Mouse (Mus musculus) thymus, postnatal 25 days (tissue): ENCODE results near the gene Izumo1r.

Experiments used
- DNase-seq: peaks from one replicate; pipeline ENCODE4 v3.0.0; 2022

Izumo1r gene

DNA sequence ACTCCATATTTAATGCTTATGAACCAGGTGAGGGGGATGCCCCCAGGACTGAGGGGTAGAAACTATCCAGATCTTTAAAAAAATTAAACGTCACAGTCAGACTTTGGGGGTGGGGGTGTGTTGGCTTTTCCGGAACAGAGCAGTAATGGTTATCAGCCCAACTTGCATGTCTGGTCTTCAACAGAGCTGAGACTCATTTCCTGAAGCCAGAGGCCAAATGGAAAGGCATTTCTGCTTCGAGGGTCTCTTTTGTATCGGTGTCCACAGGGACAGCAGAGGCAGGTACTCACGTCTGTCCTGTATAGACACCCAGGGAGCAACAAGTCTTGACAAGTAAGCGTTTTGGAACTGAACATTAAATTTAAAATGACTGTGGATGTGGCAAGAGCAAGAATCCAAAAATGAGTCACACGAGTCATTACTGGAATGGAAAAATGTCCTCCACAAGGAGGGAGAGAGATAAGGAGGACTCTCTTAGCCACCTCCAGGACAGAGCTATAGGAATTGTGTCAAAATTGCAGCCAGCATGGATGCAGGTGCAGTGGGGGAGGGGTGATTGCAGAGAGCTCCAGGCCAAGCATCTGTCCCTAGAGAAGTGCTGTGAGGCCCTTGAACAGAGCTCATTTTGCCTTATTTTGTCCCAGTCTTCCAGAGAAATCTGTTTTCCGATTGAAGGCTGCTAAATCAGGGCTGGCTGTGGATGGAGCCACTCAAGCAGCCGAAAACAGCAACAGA is 1.2 kb upstream of the Izumo1r start:
- DNase-seq, result peak; percentile 57

DNA sequence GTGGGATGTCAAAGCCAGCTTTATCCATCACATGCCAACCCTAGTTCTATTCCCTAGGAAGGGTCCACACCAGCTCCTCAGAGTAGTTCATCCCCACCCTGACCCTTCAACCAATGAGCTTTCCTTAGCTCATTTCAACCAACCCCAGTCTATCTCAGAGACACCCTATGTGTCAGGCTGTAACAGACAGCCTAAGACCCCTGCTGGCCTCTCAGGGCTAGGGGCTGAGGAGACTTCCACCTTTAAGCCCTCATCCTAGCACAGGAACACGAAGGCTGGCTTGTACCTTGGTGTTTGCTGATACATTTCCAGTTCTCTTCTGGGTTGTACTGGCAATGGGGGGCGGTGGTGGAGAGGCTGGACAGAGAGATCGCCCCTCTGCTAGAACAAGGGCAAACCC is 743 bp downstream of the Izumo1r start:
- DNase-seq, result no peak

DNA sequence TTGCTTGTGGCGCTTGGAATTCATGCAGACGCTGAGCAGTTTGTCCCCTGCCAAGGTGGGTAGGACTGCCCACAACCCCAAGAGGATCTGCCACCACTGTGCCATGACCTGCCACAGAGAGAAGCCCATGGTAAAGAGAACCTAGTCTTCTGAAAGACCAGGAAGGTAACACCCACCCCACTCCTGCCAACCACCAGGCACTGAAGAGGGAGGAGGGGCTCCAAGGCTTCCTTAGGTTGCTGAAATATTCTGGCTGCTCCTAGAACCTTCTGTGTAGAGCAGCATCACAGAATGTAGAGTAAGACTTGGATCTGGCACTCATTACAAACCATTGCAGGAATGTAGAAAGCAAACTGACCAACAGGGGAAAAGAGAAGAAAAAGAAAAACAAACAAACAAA is 1.3 kb downstream of the Izumo1r start:
- no peak for DNase-seq

DNA sequence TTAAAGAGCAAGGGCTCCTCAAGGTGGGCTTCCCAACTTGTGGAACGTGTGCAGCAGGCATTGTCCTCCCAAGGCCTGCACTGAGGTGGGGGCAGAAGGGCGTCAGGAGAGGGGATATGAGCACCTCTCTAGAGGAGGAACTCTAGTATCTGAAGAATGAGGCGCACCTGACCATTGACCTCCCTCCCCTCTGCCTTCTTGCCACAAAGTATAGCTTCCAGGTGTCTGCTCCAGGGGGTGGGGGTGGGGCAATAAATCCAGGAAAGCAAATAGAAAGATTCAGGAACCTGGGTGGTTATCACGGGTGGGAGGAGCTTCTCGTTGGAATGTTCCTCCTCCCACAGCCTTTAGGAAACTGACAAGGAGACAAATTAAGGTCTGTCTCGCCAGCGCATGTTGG is 2.0 kb downstream of the Izumo1r start:
- no peak for DNase-seq

DNA sequence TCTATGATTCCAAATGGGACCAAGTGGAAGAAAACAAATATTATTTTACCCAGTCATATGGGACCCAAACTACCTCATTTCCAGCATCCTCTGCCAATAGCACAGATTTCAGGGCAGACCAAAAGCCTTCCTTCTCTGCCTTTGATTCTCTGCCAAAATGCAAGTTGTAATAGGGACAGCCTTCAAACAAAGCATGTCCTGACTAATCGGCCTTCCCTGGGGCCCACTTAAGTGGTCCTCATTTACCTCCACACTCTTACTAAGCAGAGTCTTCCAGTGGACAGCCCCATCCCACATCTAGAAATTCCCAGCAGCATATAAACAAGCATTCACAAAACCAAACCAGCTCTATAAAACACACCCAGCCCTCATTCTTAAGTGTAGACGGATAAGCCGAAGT is 6.6 kb downstream of the Izumo1r start:
- no peak for DNase-seq

DNA sequence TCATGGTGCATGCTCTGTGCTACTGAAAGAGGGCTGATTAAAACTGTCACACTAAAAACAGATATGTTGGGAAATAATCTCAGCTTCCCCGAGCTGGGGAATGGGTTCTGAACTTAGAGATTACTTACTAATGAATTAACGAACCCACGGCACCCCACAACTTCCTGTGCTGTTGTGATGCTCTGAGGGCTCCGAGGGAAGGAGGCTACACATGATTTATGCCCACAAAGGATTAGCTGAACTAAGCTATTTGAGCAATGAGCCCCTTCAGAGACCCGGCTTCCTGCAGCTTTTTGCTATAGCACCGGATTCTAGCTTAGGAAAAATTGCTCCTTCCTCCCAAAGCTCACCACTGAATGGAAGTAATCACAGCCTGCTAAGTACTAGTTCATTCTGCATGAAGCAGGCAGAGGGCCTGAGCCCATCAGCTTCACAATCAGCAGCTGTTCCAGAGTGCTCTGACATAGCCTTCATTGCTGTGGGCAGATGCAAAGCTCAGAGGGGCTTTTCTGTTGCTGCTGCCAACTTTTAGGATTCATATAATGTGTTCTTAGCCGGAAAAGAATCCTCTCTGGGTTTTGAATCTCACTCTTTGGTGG is 8.4 kb downstream of the Izumo1r start:
- no peak for DNase-seq

DNA sequence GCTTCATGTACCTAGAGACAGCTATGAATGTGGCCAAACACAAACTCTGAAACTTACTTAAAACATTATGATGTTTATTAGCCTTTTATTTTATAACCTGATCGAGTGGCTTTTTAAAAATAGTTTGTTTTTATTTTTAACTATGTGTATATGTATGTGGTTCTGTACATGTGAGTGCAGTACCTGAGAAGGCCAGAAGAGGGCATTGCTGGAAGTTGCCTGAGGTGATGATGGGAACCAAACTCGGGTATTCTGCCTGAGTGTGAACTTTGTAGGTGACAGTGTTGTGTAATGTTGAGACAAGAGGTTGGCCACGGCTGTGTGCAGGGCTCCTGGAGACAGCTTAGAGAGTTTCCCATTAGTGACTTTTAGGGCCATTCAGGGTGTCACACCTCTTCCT is 9.1 kb downstream of the Izumo1r start:
- no peak for DNase-seq

DNA sequence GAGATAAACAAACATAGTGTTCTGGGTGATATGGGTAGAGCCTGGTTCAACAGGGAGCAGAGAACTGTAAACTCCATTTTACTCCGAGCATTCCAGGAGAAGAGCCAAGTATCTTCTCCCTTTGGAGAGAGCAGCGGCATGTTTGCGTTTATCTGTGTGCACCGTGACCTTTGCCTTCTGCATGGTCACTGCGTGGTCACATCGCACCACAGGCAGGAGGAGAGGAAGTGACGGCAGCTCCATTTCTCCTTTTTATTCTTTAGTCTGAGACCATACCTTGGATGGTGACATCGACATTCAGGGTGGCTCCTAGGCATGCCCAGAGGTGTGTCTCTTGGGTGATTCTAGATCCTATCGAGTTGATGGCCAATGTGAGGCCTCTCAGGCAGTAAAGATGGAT is 10.4 kb downstream of the Izumo1r start:
- DNase-seq, result no peak

DNA sequence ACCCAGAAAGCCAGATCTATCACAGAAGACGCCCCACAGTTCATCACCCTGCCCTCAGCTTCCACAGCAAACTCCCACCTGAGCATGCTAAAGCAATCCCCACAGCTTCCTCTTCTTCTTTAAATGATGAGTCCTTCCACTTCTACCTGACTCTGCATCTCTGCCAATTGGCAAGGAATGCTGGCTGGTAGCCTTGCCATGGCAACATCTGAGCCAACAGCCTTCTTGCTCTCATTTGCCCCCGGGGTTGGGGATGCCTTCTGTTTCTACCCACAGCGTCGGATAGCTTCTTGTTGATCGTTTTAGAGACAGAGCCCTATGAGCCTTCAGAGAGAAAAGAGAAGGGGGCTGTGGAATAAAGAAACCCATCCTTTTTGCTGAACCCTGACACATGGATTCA is 11.9 kb downstream of the Izumo1r start:
- no peak for DNase-seq

DNA sequence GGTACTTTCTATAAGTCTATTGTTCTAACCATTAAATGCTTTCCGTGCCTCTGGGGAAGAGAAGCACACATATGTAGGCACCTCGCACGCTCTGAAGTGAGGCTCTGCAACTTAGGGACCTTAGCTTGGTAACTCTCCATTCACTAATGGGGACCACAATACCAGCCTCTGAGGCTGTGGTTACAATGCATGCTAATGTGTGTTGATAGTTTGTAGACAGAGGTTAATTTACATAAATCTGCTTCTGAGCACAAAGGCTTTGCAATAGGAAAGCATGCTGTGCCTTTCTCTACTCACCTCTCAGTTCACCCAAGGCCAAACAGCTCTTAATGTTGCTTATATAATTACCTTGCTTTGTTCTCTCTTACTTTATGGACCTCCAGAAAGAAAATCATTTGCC is 13.1 kb downstream of the Izumo1r start:
- DNase-seq, result no peak

DNA sequence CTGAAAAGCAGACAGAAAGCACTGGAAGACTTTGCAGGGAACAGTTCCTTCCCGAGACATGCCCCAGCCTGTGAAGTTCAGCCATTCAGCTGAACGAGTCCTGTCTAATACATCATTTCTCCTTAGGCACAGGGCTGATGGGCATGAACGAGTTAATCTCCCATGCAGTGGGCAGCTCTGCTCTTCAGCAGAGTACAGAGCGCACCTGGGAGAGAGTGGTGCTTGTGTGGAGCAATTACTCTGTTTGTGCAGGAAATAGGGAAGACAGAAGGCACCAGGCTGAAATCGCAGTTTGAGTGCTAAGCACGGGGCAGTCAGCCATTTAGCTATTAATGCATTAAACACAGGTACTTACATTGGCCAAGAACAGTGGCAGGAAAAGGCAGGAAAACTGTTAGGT is 15.1 kb downstream of the Izumo1r start:
- no peak for DNase-seq

DNA sequence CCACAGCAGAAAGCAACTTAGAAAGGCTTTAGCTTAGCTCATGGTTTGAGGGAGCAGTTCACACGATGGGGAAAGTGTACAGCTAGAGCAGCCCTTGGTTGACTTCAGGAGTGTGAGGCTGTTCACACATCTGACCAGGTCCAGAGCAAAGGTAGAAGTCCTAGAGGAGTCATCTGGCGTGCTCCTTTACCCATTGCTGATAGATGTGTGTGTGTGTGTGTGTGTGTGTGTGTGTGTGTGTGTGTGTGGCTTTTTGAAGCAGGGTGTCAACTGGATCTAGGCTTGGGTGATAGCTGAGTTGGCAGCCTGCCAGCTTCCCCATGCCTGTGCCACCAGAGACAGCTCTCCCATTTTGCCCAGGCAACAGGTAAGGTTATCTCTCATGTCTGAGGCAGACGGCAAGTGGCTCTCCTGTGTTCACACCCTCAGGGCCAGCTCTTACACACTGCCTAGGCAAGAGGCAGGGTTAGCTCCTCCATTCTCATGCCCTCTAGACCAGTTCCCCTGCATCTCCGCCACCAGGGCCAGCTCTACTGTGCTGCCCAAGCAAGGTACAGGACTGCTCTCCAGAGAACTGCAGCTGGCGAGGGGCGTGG is 15.9 kb downstream of the Izumo1r start:
- DNase-seq, result no peak

DNA sequence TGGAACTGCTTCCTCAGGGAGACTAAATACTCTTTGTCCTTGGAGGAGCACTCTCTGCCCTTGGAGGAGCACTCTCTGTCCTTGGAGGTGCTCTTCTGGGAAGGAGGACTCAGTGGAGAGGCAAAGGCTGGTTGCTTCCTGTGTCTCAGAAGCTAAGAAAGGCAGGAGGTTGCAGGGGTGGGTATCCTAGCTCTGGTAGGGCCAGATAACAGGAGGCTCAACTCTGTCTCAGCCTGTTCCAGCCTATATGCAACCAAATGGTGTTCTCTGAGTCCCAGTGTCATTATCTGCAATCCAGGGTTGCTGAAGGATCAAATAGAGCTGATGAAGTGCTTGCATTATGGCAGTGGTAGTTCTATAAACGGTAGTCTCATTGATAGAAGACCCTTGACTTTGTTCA is 17.8 kb downstream of the Izumo1r start:
- no peak for DNase-seq

DNA sequence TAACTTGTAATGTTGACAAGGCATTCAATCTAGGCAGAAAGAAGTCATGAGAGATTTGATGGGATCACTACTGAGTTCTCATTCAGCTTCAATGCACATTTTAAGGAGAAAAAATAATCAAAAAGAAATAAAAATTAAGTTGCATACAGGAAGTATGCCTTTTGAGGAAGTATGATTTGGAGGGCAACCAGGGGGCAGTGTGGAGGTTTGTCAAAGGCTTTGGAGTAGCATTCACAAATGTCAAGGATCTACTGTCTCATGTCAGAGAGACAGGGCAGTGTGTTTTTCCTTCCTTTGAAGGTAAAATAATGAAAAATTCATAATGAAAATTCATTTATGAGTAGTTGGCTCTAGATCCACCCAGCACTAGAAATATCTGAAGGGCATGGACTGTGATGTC is 18.6 kb downstream of the Izumo1r start:
- DNase-seq, result peak; percentile 61

DNA sequence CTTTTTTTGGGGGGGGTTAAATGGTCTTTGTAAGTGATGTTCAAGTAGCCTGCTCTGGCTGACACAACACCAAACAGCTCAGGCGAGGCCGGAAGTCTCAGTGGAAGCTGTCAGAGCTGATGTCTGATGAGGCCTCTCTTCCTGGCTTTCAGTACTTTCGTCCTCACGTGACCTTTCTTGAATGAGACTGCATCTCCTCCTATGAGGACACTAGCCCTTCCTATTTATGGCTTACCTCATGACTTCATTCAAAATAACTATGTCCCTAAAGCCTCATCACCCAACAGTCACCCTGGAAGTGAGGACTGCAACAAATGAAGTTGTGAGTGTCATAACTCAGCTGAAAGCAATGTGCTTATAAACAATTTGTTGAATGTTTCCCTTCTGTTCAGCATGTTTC is 19.1 kb downstream of the Izumo1r start:
- DNase-seq, result no peak

DNA sequence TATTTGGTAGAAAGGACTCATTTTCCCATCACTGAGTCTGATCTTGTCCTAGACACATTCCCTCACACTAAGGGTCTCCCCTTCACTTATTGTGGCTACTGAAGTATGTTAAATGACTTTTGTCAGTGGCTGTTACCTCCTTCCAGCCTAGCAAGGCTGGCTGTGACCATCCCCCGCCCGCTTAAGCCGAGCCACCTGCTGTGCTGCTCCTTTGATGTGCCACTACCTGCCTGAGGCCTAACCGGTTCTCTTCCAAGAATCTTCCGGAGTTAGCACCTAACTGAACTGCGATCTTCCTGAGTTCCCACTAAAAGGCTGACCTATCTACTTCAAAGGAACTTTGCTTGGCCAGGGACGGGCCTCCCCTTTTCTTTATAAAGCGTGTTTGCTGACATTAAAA is 27.2 kb downstream of the Izumo1r start:
- DNase-seq, result peak; percentile 41

DNA sequence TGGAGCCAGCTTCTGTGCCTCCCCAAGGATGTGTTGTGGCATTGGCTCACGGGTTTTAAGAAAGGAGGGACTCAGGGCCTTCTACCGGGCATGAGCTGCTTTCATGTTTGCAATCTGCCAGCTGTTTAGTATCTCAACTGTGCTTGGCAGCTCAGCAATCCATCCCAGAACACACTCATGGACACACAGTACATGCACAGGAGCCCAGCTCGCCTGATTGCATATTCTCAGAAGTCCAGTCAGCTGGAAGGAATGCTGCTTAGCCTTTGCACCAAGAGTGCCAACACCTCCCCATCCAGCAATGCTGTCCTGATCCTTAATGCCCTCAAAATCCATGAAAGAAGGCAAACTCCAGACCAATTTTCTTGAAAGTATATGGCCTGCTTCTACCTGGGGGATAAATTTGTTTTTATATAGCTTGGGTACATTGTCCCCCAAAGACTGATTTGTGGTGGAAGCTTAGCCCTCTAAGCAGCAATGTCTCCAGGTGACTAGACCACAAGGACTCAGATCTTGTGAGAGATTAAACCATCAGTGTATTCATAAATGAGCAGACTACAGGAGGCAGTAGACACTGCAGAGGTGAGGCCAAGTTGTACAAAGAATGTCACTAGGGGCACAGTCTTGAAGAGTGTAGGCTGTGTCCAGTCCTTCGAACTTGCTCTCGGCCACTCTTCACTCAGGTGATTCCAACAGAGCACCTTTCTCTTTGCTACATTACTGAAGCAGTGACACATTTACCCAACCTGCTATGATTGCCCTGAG is 27.8 kb downstream of the Izumo1r start:
- DNase-seq, result no peak

DNA sequence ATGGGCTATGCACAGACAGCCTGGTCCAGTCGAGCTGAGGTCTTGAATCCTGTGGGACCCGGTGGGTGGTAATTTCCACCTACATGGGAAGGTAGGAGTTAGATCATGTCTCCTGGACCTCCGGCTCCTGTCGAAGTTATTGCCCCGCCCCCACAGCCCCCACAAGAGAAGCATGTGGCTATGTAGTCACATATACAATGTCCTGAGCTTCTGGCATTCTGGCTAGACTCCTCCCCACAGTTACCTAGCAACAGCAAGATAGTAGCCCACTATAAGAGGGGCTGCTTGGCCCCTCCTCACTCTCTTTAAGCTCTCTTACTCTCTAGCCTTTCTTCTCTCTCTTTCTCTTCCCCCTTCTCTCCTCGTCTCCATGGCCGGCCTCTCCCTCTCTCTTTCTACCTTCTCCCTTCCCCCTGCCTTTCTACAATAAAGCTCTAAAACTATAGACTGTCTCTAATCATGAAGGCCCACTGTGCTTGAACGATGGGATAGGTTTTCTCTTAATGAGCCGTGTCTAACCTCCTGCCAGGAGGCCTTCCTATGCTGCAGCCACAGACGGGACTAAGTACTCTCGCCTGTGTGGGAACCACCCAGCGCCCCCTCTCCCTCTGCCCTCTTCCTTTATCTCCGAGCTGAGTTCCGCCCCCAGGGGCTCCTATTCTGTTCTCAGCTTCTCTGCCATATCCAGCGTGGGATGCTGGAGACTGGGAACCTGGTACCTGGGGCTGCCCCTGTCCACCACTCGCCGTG is 31.4 kb downstream of the Izumo1r start:
- no peak for DNase-seq

DNA sequence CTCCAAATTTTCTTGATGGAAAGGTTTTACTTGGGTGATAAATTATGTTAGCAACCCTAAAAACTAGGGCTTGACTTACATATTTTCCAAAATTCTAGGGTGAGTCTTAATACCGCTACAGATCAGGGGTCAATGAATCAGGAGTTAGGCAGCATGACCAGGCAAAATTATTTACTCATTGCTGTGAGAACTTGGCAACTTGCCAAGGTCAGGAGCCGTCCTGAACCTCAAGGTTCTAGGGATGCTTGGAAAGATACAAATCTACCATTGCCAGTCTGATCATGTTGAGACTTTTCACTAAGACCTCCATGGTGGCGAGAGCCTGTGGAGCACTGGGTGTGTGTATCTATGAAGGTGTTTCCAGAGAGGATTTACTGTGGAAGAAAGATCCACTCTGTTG is 32.2 kb downstream of the Izumo1r start:
- no peak for DNase-seq

DNA sequence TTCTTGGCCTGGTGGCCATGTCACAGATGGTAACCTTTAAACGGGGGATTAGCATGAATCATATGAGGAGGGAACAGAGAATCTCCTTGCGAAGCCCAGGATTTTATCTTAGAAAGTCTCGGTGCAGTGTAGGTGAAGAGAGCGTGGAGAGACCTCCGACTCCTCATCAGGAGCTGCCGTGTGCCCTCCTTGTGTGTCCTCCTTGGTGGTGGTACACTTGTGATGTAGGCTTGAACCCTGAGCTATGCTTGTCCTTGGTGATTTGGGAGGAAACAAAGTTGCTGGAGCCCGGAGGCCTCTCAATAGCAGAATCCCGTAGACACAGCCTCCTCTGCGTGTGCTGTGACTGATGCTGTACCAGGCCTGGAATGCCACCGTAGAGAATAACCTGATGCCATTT is 32.9 kb downstream of the Izumo1r start:
- DNase-seq, result no peak

DNA sequence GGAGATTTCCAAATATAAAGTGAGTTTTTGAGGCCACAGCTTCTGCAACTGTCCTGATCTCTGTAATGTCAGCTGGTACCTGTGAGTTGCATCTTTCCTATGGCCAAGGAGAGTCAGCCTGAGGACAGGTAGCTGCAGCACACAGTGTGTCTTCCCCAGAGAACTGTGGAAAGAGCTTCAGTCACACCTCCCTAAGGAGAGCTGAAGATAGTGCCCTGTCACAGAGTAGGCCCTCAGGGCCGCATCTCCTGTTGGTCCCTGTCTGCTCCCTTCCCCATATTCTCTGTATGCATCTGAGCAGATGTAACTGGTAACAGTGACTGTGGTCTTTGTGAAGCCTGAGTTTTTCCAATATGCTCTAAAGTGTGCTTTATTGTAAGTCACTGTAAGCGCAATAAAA is 33.4 kb downstream of the Izumo1r start:
- DNase-seq, result no peak

DNA sequence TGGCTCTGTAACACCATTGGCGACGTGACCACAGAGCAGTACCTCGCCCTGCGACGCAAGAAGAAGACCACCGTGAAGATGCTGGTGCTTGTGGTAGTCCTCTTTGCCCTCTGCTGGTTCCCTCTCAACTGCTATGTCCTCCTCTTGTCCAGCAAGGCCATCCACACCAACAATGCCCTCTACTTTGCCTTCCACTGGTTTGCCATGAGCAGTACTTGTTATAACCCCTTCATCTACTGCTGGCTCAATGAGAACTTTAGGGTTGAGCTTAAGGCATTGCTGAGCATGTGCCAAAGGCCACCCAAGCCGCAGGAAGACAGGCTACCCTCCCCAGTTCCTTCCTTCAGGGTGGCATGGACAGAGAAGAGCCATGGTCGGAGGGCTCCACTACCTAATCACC is 35.4 kb downstream of the Izumo1r start:
- no peak for DNase-seq

DNA sequence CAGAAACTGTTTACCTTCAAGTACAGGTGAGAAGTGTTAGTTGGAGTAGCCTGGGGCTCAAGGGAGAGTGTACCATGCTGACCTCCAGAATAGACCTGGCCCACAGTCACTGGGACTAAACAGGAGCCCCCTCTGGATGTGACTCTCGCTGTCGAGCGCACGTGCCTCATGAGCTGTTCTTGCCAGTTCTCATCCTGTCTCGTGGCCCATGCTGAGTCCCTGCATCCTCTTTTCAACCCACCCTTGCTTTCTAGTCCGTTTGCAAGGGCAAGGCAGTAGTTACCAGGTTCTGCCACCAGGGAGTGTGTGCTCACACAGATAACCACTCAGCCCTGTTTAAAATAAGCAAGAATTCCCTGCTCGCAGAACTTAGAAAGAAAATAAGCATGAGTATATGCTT is 36.8 kb downstream of the Izumo1r start:
- DNase-seq, result peak; percentile 81
